Mouse (Mus musculus) hindbrain, embryonic 12.5 days (tissue): ENCODE data around the gene Alx3. TPM values are rescaled to one million over a fixed set of nuclear protein-coding genes. Genes with fewer than 3 reads are reported as not detected.

Source experiments
- ATAC-seq: fragments of 200-750 bp; cut with Nextera tagmentation; 2 replicates; pipeline ENCODE4 v1.8.0; 2017; ENCODE audit warnings: moderate TSS enrichment; ENCODE audit not compliant: low FRiP score
- H3K27ac ChIP-seq: fragments of 300-500 bp; sonication (generic); 2 replicates; pipeline ENCODE4 v1.5.1; 2016; ENCODE audit warnings: mild to moderate bottlenecking
- H3K27me3 ChIP-seq: fragments of 300-500 bp; sonication (generic); 2 replicates; pipeline ENCODE4 v1.6.1; 2016; ENCODE audit warnings: mild to moderate bottlenecking
- H3K36me3 ChIP-seq: fragments of 300-500 bp; sonication (generic); 2 replicates; pipeline ENCODE4 v1.6.1; 2016; ENCODE audit warnings: mild to moderate bottlenecking
- H3K4me1 ChIP-seq: fragments of 300-500 bp; sonication (generic); 2 replicates; pipeline ENCODE4 v1.6.1; 2016
- H3K4me2 ChIP-seq: fragments of 300-500 bp; sonication (generic); replicated peaks from 2 replicates; pipeline ENCODE4 v1.6.1; 2016; ENCODE audit warnings: mild to moderate bottlenecking
- H3K4me3 ChIP-seq: fragments of 300-500 bp; sonication (generic); 2 replicates; pipeline ENCODE4 v1.5.1; 2016; ENCODE audit warnings: mild to moderate bottlenecking
- H3K9ac ChIP-seq: fragments of 300-500 bp; sonication (generic); 2 replicates; pipeline ENCODE4 v1.6.1; 2016; ENCODE audit warnings: mild to moderate bottlenecking, moderate library complexity
- H3K9me3 ChIP-seq: fragments of 300-500 bp; sonication (generic); replicated peaks from 2 replicates; pipeline ENCODE4 v1.6.1; 2016; ENCODE audit warnings: mild to moderate bottlenecking
- WGBS: fragments of 180-500 bp; shearing (Covaris S2); methylation state at CpG from one replicate; pipeline ENCODE4 v1.1.7; 2016; 5-methylcytosine and 5-hydroxymethylcytosine counted together
- polyA plus RNA-seq: library from polyadenylated mRNA; unstranded; fragments of >200 nt; fragmentation: Nextera tagmentation; extraction: Ambion mirVana; gene quantifications from 2 replicates; pipeline ENCODE4 v1.2.1, GENCODE M21; 2016

Gene Alx3
- 0.40 and 0.60 TPM in 2 replicates for polyA plus RNA-seq

DNA sequence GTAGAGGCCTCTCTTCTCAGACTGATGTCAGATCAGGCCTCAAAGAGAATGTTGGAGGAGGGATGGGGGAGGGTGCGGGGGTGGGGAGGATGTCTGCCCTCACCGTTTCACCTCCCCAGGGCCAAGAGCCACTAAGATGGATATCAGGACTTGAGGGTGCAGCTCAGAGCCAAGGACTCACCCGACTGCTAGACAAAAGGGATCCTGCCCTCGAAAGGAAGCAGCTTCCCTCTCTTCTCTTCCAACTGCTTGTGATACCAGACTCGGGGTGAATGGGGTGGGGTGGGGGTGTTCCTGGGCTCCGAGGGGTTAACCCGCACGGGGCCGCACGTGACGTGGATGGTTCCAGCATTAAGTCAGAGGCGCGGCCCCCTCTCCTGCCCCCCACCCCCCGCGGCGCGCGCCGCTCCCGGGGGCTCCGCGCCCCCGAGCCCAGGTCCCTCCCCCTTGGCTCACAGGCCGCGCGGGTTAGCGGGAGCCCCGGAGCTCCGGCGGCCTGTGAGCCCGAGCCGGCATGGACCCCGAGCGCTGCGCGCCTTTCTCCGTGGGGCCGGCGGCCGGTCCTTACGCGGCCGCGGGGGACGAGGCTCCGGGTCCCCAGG lies at the start of gene Alx3:
Alx3 (plus strand) TSS at position 370 of the 602 bp plus-strand sequence.
- H3K9me3 ChIP-seq = no peaks in the 10 kb centered on the region
- no peaks in the 10 kb centered on the region for H3K36me3 ChIP-seq
- H3K4me1 ChIP-seq = peaks cover 18% of the 10 kb centered on the region
- WGBS = under 1% methylated on average over 37 of the region's 46 CpGs
- H3K27me3 ChIP-seq = peaks cover 91% of the 10 kb centered on the region
- H3K4me3 ChIP-seq = peak within 1 kb of the TSS; percentile 37
- peak within 1 kb of the TSS; percentile 54 for H3K9ac ChIP-seq
- H3K27ac ChIP-seq = no peak within 1 kb of the TSS
- ATAC-seq = peak; percentile 30; the same call in 1 of the 2 replicates
- peak within 1 kb of the TSS; percentile 66 for H3K4me2 ChIP-seq

DNA sequence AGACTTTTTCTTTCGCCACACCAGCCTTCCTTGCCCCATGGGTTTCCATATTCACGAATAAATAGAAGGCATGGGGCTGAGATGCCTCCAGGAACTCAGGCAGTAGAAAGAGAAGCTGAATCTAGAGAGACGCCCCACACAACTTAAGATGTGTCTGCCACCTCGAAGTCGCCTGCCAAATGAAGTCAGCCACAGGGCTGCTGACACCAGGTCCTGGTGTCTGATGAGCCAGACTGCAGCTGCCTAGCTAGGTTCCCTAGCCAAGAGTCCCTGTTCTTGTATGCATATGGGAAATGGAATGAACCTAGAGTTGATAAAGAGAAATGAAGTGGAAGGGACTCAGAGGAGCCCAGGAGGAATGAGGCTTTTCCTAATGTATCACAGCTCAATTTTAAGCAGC lies 49.6 kb upstream of the Alx3 start:
- no peak for ATAC-seq
- Histone ChIP-seq H3K27me3 (peaks cover 3% of the 10 kb centered on the region; the same call in 1 of the 2 replicates), H3K4me2 (no peak overlapping the region), H3K9ac (no peak overlapping the region), H3K4me3 (no peak overlapping the region), H3K36me3 (no peaks in the 10 kb centered on the region), H3K27ac (no peak overlapping the region), H3K4me1 (no peaks in the 10 kb centered on the region), H3K9me3 (no peaks in the 10 kb centered on the region)
- 68% methylated on average over 5 of the region's 5 CpGs for WGBS

DNA sequence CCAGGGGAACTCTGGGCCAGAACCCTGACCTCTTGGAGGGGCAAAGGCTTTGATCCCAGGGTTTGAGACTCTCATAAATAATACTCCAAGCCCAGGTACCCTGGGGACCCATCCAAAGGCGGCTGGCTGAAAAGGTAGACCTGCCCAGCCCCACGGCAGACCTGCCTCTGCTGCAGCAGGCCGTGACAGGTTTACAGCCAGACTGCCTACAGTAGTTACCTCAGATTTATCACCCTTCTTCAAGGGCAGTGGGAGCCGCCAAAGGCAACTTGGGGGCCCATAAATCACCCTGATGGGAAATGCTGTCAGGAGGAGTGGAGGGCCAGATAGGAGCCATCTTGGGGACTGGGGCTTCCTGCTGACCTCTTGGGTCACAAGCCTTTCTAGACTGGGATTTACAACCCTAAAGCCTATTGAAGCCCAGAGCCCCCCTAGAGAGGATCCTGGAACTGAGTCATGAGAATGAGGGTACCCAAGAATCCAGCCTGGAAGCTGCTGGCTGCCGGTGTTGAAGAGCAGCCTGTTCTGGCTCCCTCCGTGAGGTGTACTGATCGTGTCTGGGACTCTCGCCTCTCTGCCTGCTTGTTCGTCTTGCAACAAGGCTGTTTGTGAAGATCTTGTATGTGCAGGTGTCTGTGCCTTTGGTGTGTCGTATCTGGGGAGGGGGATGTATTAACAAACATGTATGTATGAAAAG lies 49.0 kb upstream of the Alx3 start:
- H3K27me3 ChIP-seq = no peaks in the 10 kb centered on the region
- H3K4me1 ChIP-seq = no peaks in the 10 kb centered on the region
- H3K4me3 ChIP-seq = no peak overlapping the region
- H3K36me3 ChIP-seq = no peaks in the 10 kb centered on the region
- 56% methylated on average over 10 of the region's 10 CpGs for WGBS
- no peak for ATAC-seq
- H3K9ac ChIP-seq = no peak overlapping the region
- no peak overlapping the region for H3K27ac ChIP-seq
- H3K9me3 ChIP-seq = no peaks in the 10 kb centered on the region
- H3K4me2 ChIP-seq = no peak overlapping the region

DNA sequence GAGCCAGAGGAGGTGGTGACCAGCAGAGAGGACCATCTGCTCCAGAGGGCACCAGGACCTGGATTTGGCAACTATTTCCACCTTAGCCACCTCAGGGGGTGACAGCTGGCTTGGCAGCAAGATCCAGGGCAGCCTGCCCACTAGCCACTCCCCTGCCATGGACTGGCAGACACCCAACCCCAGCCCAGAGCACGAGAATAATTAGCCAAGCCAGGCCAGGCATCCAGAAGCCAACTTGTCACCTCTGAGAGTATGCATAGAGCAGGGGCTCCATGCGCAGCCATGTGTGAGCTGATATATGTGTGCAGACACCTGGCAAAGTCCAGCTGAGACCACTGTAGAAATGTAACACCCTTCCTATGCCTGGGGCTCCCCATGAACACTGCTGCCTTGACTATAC lies 47.9 kb upstream of the Alx3 start:
- Histone ChIP-seq H3K27me3 (no peaks in the 10 kb centered on the region; the same call in 1 of the 2 replicates), H3K4me2 (no peak overlapping the region), H3K9me3 (no peaks in the 10 kb centered on the region), H3K27ac (no peak overlapping the region), H3K4me1 (no peaks in the 10 kb centered on the region), H3K36me3 (no peaks in the 10 kb centered on the region), H3K9ac (no peak overlapping the region), H3K4me3 (no peak overlapping the region)
- 0 out of 2 replicates have a peak, but pooled peaks have one; percentile 18 for ATAC-seq
- WGBS = 75% methylated on average over 2 of the region's 2 CpGs

DNA sequence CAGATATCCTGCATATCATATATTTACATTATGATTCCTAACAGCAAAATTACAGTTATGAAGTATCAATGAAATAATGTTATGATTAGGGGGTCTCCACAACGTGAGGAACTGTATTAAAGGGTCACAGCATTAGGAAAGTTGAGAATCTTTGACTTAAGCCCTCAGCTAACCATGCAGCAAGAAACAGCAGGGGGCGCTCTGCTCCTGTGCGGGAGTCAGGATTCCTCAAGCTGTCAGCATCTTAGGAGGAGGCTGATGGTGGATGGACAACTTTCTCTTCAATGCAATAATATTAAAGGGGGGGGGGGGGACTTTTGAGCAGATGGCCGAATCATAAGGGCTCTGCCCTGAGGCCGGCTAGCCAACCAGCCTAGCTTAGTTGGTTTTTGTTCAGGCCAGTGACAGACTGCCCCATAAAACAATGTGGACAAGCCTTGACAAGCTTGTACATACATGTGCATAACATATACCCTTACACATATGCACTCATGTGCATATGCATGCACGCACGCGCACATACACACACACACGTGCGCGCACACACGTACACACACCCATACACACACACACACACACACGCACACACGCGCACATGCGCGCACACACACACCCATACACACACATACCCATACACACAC lies 44.3 kb upstream of the Alx3 start:
- no peak overlapping the region for H3K4me2 ChIP-seq
- no peaks in the 10 kb centered on the region for H3K36me3 ChIP-seq
- no peak for ATAC-seq
- no peaks in the 10 kb centered on the region; the same call in 1 of the 2 replicates for H3K27me3 ChIP-seq
- 75% methylated on average over 17 of the region's 17 CpGs for WGBS
- H3K9ac ChIP-seq = no peak overlapping the region
- no peaks in the 10 kb centered on the region for H3K9me3 ChIP-seq
- no peak overlapping the region for H3K27ac ChIP-seq
- H3K4me3 ChIP-seq = no peak overlapping the region
- no peaks in the 10 kb centered on the region for H3K4me1 ChIP-seq

DNA sequence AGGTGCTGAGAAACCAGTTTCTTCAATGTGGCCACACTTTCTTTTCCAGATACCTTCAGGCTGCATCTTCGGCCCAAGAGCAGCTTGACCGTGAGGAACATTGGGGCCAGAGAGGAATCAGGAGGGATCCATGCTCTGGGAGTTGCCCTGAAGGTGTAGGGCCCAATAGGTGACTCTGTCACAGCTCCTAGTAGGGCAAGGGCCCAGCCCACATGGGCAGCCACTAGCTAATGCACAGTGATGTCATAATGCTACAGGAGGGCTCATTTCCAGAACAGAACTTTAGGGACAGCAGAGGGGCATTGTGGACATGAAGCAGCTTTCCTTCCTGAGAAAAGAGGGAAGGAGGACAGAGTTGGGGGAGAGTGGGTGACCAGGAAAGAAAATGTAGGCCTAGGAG lies 40.0 kb upstream of the Alx3 start, which contains the start of gene Ubl4b:
Ubl4b (minus strand) TSS at position 232 of the 400 bp plus-strand sequence.
- Histone ChIP-seq H3K9ac (no peak within 1 kb of the TSS), H3K27me3 (no peaks in the 10 kb centered on the region; the same call in 1 of the 2 replicates), H3K36me3 (no peaks in the 10 kb centered on the region), H3K4me3 (no peak within 1 kb of the TSS), H3K9me3 (no peaks in the 10 kb centered on the region), H3K4me1 (no peaks in the 10 kb centered on the region), H3K4me2 (no peak within 1 kb of the TSS), H3K27ac (no peak within 1 kb of the TSS)
- 89% methylated on average over 2 of the region's 2 CpGs for WGBS
- ATAC-seq = no peak

DNA sequence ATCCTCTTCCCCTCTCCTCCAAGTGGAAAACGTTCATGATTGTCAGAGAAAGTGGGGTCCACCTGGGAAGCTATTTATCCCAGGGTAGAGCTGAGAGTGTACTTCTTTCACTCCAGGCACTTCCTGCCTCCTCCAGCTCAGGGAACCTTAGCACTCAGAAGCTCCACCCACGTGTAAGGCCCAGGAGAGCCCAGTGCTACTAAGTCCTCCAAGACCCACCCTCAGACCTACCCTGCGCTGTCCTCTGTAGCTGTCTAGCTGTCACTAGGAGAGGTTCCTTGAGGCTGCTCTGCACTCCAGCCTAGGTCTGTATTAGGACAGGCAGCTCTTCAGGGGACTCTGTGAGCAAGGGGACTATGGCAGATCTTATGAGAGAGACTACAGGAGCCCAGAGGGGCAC lies 36.1 kb upstream of the Alx3 start:
- WGBS = 28% methylated on average over 3 of the region's 3 CpGs
- H3K4me1 ChIP-seq = peaks cover 4% of the 10 kb centered on the region
- H3K36me3 ChIP-seq = no peaks in the 10 kb centered on the region
- H3K9me3 ChIP-seq = no peaks in the 10 kb centered on the region
- H3K4me2 ChIP-seq = no peak overlapping the region
- H3K27ac ChIP-seq = no peak overlapping the region
- no peak for ATAC-seq
- no peak overlapping the region for H3K9ac ChIP-seq
- H3K27me3 ChIP-seq = no peaks in the 10 kb centered on the region
- no peak overlapping the region for H3K4me3 ChIP-seq

DNA sequence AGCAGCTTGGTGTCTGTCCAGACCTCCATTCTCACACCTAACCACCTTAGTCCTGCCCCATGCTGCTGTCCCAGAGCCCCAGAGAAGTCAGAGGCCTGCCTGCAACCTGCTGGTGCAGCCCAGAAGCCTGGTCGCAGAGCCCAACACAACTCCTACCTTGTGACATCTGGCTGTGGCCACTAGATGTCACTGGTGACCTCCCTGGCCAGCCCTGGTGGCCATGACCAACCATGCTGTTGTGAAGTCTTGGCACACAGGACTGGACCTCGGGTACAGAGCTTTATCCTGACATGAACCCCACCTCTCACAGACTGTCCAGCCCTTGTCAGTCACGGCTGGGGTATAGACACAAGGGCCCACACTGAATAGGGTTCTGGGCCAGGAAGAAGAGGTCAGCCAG lies 35.6 kb upstream of the Alx3 start:
- ATAC-seq = peak; percentile 51

DNA sequence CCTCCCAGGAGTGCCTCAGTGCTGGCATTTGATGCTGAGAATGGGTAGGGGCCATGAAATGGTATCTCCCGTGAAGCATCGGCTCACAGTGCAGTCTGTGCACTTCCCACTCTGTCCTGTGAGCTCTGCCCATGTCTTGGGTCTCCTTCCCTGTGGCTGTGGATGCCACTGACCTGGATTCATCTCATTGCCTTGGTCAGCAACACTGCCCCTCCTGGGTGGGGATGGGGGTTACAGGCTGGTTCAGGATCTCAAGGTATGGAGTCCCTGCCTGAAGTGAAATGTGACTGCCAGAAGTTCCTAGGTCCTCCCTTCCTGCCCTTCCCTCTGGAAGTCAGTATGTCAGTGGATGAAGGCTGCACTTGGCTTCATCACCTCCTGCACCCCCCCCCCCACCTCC lies 32.7 kb upstream of the Alx3 start:
- H3K27me3 ChIP-seq = 0 out of 2 replicates have a peak, but pooled peaks cover 6% of the 10 kb centered on the region
- ATAC-seq = no peak
- no peaks in the 10 kb centered on the region for H3K9me3 ChIP-seq
- no peak overlapping the region for H3K27ac ChIP-seq
- no peak overlapping the region for H3K9ac ChIP-seq
- no peaks in the 10 kb centered on the region for H3K36me3 ChIP-seq
- H3K4me3 ChIP-seq = no peak overlapping the region
- H3K4me1 ChIP-seq = peaks cover 11% of the 10 kb centered on the region
- 81% methylated on average over 2 of the region's 2 CpGs for WGBS
- H3K4me2 ChIP-seq = no peak overlapping the region

More for the DNA sequence above, 35.6 kb upstream of the Alx3 start:
- H3K9me3 ChIP-seq = no peaks in the 10 kb centered on the region
- H3K4me2 ChIP-seq = no peak overlapping the region
- no peaks in the 10 kb centered on the region for H3K36me3 ChIP-seq
- no peaks in the 10 kb centered on the region for H3K27me3 ChIP-seq
- WGBS = 25% methylated on average over 3 of the region's 3 CpGs
- H3K27ac ChIP-seq = no peak overlapping the region
- peaks cover 7% of the 10 kb centered on the region for H3K4me1 ChIP-seq
- no peak overlapping the region for H3K4me3 ChIP-seq
- no peak overlapping the region for H3K9ac ChIP-seq

DNA sequence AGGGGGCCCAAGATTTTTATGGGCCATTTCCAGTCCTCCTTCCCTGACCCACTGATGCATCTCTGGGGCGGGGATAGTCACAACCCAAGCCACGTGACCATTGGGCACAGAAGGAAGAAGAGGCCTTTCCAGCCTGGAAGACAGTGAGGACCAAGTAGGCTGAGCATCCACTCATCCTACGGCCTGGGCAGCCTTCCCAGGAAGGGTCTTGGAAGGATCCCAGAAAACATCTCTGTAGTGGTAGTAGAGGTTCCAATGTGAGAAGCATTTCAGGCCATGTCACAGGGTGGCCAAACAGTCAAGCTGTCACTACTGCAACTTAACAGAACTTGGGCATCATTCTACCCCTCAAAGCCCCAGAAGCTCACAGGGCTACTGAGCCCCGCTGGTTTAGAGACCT lies 32.2 kb upstream of the Alx3 start:
- H3K9ac ChIP-seq = no peak overlapping the region
- H3K9me3 ChIP-seq = no peaks in the 10 kb centered on the region
- H3K4me1 ChIP-seq = peaks cover 11% of the 10 kb centered on the region
- 82% methylated on average over 4 of the region's 4 CpGs for WGBS
- no peak overlapping the region for H3K27ac ChIP-seq
- no peak for ATAC-seq
- H3K27me3 ChIP-seq = 0 out of 2 replicates have a peak, but pooled peaks cover 6% of the 10 kb centered on the region
- no peaks in the 10 kb centered on the region for H3K36me3 ChIP-seq
- H3K4me3 ChIP-seq = no peak overlapping the region
- H3K4me2 ChIP-seq = no peak overlapping the region

DNA sequence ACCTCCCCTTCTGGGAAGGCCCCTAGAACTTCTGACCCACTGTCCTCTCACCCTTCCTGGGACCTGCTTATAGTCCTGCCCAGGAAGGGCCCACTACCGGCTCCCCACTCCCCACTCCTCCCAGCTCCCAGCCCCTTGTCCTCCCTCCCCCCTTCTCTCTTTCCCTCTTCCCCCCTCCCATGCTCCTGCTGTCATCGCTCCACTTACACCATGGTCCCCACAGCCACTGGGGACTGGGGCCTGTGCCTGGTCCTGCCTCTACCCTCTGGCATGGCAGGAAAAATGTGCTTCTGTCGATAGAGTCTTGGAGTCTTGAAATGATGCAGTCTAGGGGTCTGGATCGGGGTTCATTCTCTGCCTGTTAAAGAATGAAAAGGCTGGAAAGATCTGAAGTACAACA lies 31.0 kb upstream of the Alx3 start:
- peaks cover 11% of the 10 kb centered on the region for H3K4me1 ChIP-seq
- no peak for ATAC-seq
- no peaks in the 10 kb centered on the region for H3K36me3 ChIP-seq
- H3K9me3 ChIP-seq = no peaks in the 10 kb centered on the region
- H3K4me2 ChIP-seq = no peak overlapping the region
- no peak overlapping the region for H3K27ac ChIP-seq
- no peak overlapping the region for H3K4me3 ChIP-seq
- H3K9ac ChIP-seq = no peak overlapping the region
- WGBS = 30% methylated on average over 4 of the region's 4 CpGs
- H3K27me3 ChIP-seq = peaks cover 9% of the 10 kb centered on the region; the same call in 1 of the 2 replicates

DNA sequence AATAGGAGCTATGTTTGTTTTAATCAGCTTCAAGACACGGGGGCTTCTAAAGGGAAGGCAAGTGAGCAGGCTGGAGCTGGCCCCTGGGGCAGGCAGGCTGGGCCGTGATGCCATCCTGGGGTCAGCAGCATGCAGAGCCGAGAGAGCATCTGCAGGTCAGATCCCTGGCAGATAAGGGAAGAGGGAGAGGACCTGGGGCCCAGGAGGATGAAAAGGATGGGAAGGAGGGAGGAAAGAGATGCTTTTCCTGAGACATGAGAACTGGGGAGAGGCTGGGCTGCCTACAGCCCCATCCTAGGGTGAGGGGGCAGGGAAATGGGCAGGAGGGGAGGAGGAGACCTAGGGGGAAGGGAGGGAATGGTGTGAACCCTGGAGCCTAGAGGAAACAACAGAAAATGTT lies 29.5 kb upstream of the Alx3 start:
- H3K4me2 ChIP-seq = no peak overlapping the region
- no peak overlapping the region for H3K27ac ChIP-seq
- no peak overlapping the region for H3K9ac ChIP-seq
- H3K9me3 ChIP-seq = no peaks in the 10 kb centered on the region
- peaks cover 11% of the 10 kb centered on the region for H3K4me1 ChIP-seq
- peaks cover 13% of the 10 kb centered on the region; the same call in 1 of the 2 replicates for H3K27me3 ChIP-seq
- H3K36me3 ChIP-seq = no peaks in the 10 kb centered on the region
- 39% methylated on average over 3 of the region's 3 CpGs for WGBS
- H3K4me3 ChIP-seq = no peak overlapping the region
- ATAC-seq = no peak
